Mouse (Mus musculus): ENCODE results near the gene Acap1. TPM values are rescaled to one million over a fixed set of nuclear protein-coding genes. Genes with fewer than 3 reads are reported as not detected.

The Acap1 gene
- total and polyA plus RNA-seq, 3 experiments, result 39.6 to 70.9 (median 58.2) TPM

- Histone ChIP-seq H3K9me3 (replicated peaks; ENCODE audit: low read length) (no peaks in the 10 kb centered on the region), H3K9ac (ENCODE audit: insufficient read depth, low read depth) (no peak overlapping the region), H3K4me3 (replicated peaks in 1 of 3; ENCODE audit: low read depth in 2 of 3, low read length in 2 of 3, poor library complexity in 1 of 3) (no peak overlapping the region), H3K79me2 (replicated peaks; ENCODE audit: control insufficient read depth, extremely low read depth, insufficient read depth, poor library complexity, severe bottlenecking) (no peaks in the 10 kb centered on the region), H3K36me3 (replicated peaks in 1 of 2; ENCODE audit: control insufficient read depth in 1 of 2, insufficient read depth in 1 of 2, low read length in 1 of 2) (peaks cover 3 to 9% of the 10 kb centered on the region in 2 experiments), H3K27ac (ENCODE audit: insufficient read depth, low read depth) (no peak overlapping the region), H3K4me2 (ENCODE audit: insufficient read depth, low read depth, poor library complexity, severe bottlenecking) (no peak overlapping the region), H3K27me3 (replicated peaks) (peaks cover 49% of the 10 kb centered on the region), H3K4me1 (ENCODE audit: control insufficient read depth in 1 of 2, insufficient read depth in 2 of 2) (peaks cover 10 to 18% of the 10 kb centered on the region in 2 experiments)
- DNase-seq (ENCODE audit: extremely low read depth), result no peak
- in situ Hi-C loops (cut with MboI; ENCODE audit: low pct_ligation_motif_present, low pct_unique_long_range_greater_than_20kb, low sequenced_read_pairs) (no loop called here), dilution Hi-C loops (cut with MboI; ENCODE audit: extremely low pct_ligation_motif_present, extremely low pct_unique_long_range_greater_than_20kb, low sequenced_read_pairs) (no loop called here)
- TF ChIP-seq TBP (conservative IDR thresholded peaks at IDR 0.05; ENCODE audit: low read depth, low read length) (no peak), CHD2 (IDR thresholded peaks at IDR 0.05; ENCODE audit: low read length) (no peak), MYC (IDR thresholded peaks at IDR 0.05; ENCODE audit: low read depth, low read length) (no peak), ELF1 (IDR thresholded peaks at IDR 0.05; ENCODE audit: low read depth, low read length) (no peak), MAZ (IDR thresholded peaks at IDR 0.05; ENCODE audit: low read depth, low read length) (no peak), TCF12 (IDR thresholded peaks at IDR 0.05; ENCODE audit: low read depth, low read length) (no peak), PAX5 (IDR thresholded peaks at IDR 0.05; ENCODE audit: low read length) (no peak), USF2 (conservative IDR thresholded peaks at IDR 0.05; ENCODE audit: low read depth, low read length) (no peak), SIN3A (IDR thresholded peaks at IDR 0.05; ENCODE audit: low read length) (no peak), E2F4 (IDR thresholded peaks at IDR 0.05; ENCODE audit: insufficient replicate concordance, low read depth, low read length) (no peak), BHLHE40 (IDR thresholded peaks at IDR 0.05; ENCODE audit: low read depth, low read length) (no peak), ZKSCAN1 (IDR thresholded peaks at IDR 0.05; ENCODE audit: borderline replicate concordance, low read depth, low read length) (no peak), UBTF (IDR thresholded peaks at IDR 0.05; ENCODE audit: low read depth, low read length) (no peak), ETS1 (conservative IDR thresholded peaks at IDR 0.05; ENCODE audit: low read depth, low read length) (no peak)
These were observed 59.9 kb downstream of the Acap1 start for GRCm38 (mm10) chr11:69835326-69835965.

DNA sequence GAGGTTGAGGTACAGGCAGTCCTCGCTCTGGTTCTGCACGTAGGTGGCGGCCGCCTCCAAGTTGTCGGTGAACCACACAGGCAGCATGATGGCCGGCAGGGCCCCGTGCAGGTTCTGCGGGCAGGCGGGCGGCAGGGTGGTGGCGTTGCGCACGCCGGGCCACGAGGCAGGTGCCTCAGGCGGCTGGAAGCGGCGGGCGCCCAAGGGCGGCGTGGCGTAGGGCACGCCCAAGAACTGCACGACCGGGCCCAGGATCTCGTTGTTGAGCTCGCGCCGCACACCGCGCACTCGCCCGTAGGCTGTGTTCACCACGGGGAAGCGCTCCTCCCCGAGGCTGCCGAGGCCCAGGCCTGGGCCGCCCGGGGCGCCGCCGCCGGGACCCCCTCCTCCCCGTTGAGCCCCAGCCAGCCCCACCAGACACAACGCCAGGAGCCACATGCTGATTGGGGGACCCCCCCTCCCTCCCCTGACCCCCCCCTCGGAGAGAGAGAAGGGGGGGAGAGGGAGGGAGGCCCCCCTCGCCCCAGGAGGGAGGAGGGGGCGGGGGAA is 61.3 kb downstream of the Acap1 start:
- no peak for DNase-seq (ENCODE audit: extremely low read depth)
- H3K27ac ChIP-seq (ENCODE audit: insufficient read depth, low read depth), result no peak overlapping the region
- peaks cover 52% of the 10 kb centered on the region for H3K27me3 ChIP-seq (replicated peaks)
- H3K4me2 ChIP-seq (ENCODE audit: insufficient read depth, low read depth, poor library complexity, severe bottlenecking), result no peak overlapping the region
- H3K4me1 ChIP-seq (ENCODE audit: control insufficient read depth in 1 of 2, insufficient read depth in 2 of 2), result peaks cover 10 to 12% of the 10 kb centered on the region in 2 experiments
- dilution Hi-C loops (cut with MboI; ENCODE audit: extremely low pct_ligation_motif_present, extremely low pct_unique_long_range_greater_than_20kb, low sequenced_read_pairs), result no loop called here
- in situ Hi-C loops (cut with MboI; ENCODE audit: low pct_ligation_motif_present, low pct_unique_long_range_greater_than_20kb, low sequenced_read_pairs), result no loop called here
- no peak overlapping the region for H3K9ac ChIP-seq (ENCODE audit: insufficient read depth, low read depth)
- H3K4me3 ChIP-seq (replicated peaks in 1 of 3; ENCODE audit: low read depth in 2 of 3, low read length in 2 of 3, poor library complexity in 1 of 3), result no peak overlapping the region
- TF ChIP-seq JUND (conservative IDR thresholded peaks at IDR 0.05; ENCODE audit: low read depth, low read length) (no peak), USF2 (conservative IDR thresholded peaks at IDR 0.05; ENCODE audit: low read depth, low read length) (no peak), TBP (conservative IDR thresholded peaks at IDR 0.05; ENCODE audit: low read depth, low read length) (no peak), NELFE (IDR thresholded peaks at IDR 0.05; ENCODE audit: low read depth, low read length) (no peak), MAFK (IDR thresholded peaks at IDR 0.05; ENCODE audit: insufficient replicate concordance, low read length) (no peak), SMC3 (IDR thresholded peaks at IDR 0.05; ENCODE audit: low read depth, low read length) (no peak), PAX5 (IDR thresholded peaks at IDR 0.05; ENCODE audit: low read length) (no peak), POLR2A (IDR thresholded peaks at IDR 0.05; ENCODE audit: low read depth, low read length) (no peak), SIN3A (IDR thresholded peaks at IDR 0.05; ENCODE audit: low read length) (no peak), CHD2 (IDR thresholded peaks at IDR 0.05; ENCODE audit: low read length) (no peak)
- no peaks in the 10 kb centered on the region for H3K9me3 ChIP-seq (replicated peaks; ENCODE audit: low read length)
- peaks cover 0 to 2% of the 10 kb centered on the region in 2 experiments for H3K36me3 ChIP-seq (replicated peaks in 1 of 2; ENCODE audit: control insufficient read depth in 1 of 2, insufficient read depth in 1 of 2, low read length in 1 of 2)
- H3K79me2 ChIP-seq (replicated peaks; ENCODE audit: control insufficient read depth, extremely low read depth, insufficient read depth, poor library complexity, severe bottlenecking), result no peaks in the 10 kb centered on the region

All from CH12.LX (cell line).